Mouse (Mus musculus): ENCODE data around the gene Exoc7. TPM values are rescaled to one million over a fixed set of nuclear protein-coding genes. Genes with fewer than 3 reads are reported as not detected.

Gene Exoc7
- 12.6 and 12.9 TPM in 2 replicates for polyA plus RNA-seq (2012; rRNA removed)

GRCm38 (mm10) chr11:116307019-116307725 lies at the start of gene Exoc7:
TSS of gene Exoc7 (minus strand) at chr11:116307233.

DNA sequence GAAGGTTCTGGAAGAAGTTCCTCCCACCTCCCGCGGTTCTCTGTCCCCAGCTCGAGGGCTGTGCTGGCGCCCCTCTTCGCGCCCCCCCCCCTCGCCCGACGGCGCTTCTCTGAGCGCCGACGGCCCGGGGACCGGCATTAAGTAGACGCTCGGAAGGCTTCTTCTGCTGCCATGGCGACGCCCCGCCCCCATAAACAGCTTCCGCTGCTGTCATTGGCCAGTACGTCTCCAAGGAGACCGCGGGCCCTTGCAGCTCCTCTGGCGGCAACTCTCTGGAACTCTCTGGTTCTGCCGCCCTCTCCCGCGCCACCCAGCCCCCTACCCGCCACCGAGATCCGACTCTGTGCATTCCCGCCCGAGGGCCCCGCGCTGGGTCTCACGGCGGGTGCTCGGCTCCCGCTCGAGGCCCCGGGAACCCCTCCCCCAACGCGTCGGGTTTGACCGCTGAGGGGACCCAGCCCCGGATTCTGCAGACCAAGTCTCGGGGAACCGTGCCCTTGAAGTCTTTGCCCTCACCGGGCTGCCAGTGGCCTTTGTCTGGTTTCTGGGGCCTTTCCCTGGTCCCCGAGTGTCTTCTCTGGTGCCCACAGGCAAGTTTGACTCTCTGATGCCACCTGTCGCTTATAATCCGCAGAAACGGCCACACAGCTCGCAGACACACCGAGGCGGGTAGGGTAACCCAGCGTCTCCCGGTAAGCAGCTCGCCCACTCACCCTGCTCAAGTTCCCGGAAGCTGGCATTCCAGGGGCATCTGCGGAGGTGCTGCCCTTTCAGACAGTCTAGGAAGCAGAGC lies 28.4 kb upstream of the Exoc7 start, which contains the start of gene Foxj1:
TSS of gene Foxj1 (minus strand) at position 156 of the 793 bp plus-strand sequence.

DNA sequence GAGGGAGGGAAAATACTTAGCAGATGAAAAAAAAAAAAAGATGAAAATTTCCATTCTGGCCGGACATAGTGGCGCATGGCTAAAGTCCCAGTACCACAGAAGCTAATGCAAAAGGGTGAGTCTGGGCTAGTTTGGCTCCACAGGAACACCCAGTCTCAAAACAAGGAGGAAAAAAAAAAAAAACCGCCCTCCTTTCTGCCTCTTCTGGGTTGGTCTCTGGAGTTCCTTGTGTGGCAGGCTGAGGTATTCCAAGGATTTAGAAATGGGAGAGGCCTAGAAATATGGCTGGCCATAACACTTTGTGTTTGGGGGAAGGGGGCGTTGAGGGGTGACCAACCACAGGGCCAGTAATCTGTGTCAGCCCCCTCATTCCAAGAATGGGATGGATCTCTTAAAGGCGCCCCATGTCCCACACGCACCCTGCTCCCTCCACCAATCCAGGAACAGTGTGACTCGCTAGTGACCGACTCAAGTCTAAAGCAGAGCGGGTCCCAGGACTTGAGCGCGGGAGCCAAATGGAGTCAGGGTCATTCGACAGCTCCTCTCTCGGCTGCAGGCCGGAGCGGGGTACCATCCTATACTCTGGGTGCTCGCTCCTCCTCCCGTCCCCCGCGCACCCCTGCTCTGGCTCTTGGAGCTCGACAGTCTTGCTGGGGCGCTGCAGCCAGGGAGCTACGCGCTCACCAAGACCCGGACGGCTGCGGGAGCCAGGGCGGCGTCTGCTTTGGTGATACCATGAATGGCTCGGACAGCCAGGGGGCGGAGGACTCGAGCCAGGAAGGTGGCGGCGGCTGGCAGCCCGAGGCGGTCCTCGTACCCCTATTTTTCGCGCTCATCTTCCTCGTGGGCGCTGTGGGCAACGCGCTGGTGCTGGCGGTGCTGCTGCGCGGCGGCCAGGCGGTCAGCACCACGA lies 26.0 kb downstream of the Exoc7 start, which contains the start of gene Galr2:
TSS of gene Galr2 (plus strand) at position 189 of the 913 bp plus-strand sequence.

GRCm38 (mm10) chr11:116274045-116274666 lies 32.9 kb downstream of the Exoc7 start, which contains the start of gene Srp68:
TSS of gene Srp68 (minus strand) at chr11:116274217.

Other genes with a start within 250 kb of the Exoc7 start
- 8.1 and 8.3 TPM in 2 replicates for gene Unc13d, start 229.3 kb downstream of the Exoc7 start, polyA plus RNA-seq (2012; rRNA removed)
- gene Wbp2, start 220.2 kb downstream of the Exoc7 start, polyA plus RNA-seq (2012; rRNA removed) = 168 and 184 TPM in 2 replicates
- gene Trim47, start 180.0 kb downstream of the Exoc7 start, polyA plus RNA-seq (2012; rRNA removed) = 47.2 and 62.0 TPM in 2 replicates
- gene Trim65, start 176.1 kb downstream of the Exoc7 start, polyA plus RNA-seq (2012; rRNA removed) = 6.7 and 7.1 TPM in 2 replicates
- gene Mrpl38, start 168.4 kb downstream of the Exoc7 start, polyA plus RNA-seq (2012; rRNA removed) = 49.6 and 56.5 TPM in 2 replicates
- gene Fbf1, start 139.1 kb downstream of the Exoc7 start, polyA plus RNA-seq (2012; rRNA removed) = 7.2 and 9.5 TPM in 2 replicates
- 10.8 and 11.8 TPM in 2 replicates for gene Ten1, start 108.4 kb downstream of the Exoc7 start, polyA plus RNA-seq (2012; rRNA removed)
- 42.7 and 56.9 TPM in 2 replicates for gene Acox1, start 108.2 kb downstream of the Exoc7 start, polyA plus RNA-seq (2012; rRNA removed)
- 18.9 and 19.2 TPM in 2 replicates for gene Evpl, start 69.2 kb downstream of the Exoc7 start, polyA plus RNA-seq (2012; rRNA removed)
- gene Srp68, start 33.0 kb downstream of the Exoc7 start, polyA plus RNA-seq (2012; rRNA removed) = 18.6 and 18.9 TPM in 2 replicates
- 3.1 and 5.7 TPM in 2 replicates for gene Galr2, start 26.3 kb downstream of the Exoc7 start, polyA plus RNA-seq (2012; rRNA removed)
- gene Foxj1, start 28.2 kb upstream of the Exoc7 start, polyA plus RNA-seq (2012; rRNA removed) = 0.15 and 0.68 TPM in 2 replicates
- 0.94 and 1.5 TPM in 2 replicates for gene Rnf157, start 105.8 kb upstream of the Exoc7 start, polyA plus RNA-seq (2012; rRNA removed)
- 179 and 252 TPM in 2 replicates for gene Ubald2, start 126.9 kb upstream of the Exoc7 start, polyA plus RNA-seq (2012; rRNA removed)
- gene Qrich2, start 159.0 kb upstream of the Exoc7 start, polyA plus RNA-seq (2012; rRNA removed) = 0.15 and 0.16 TPM in 2 replicates
- gene Prpsap1, start 187.0 kb upstream of the Exoc7 start, polyA plus RNA-seq (2012; rRNA removed) = 66.8 and 174 TPM in 2 replicates
- 5.5 and 6.2 TPM in 2 replicates for gene Sphk1, start 223.7 kb upstream of the Exoc7 start, polyA plus RNA-seq (2012; rRNA removed)

Data from stomach, adult 2 months (tissue).